Mouse (Mus musculus) midbrain, embryonic 15.5 days (tissue): ENCODE measurements around the gene Pum3. TPM values are rescaled to one million over a fixed set of nuclear protein-coding genes. Genes with fewer than 3 reads are reported as not detected.

Experiments used
- ATAC-seq: fragments of 200-750 bp; cut with Nextera tagmentation; replicated peaks from 2 replicates; pipeline ENCODE4 v1.8.0; 2017; ENCODE audit warnings: moderate TSS enrichment
- H3K27ac ChIP-seq: fragments of 300-500 bp; sonication (generic); 2 replicates; pipeline ENCODE4 v1.5.1; 2015; ENCODE audit warnings: mild to moderate bottlenecking, inconsistent platforms
- H3K27me3 ChIP-seq: fragments of 300-500 bp; sonication (generic); replicated peaks from 2 replicates; pipeline ENCODE4 v1.6.1; 2015; ENCODE audit warnings: inconsistent platforms
- H3K36me3 ChIP-seq: fragments of 300-500 bp; sonication (generic); replicated peaks from 2 replicates; pipeline ENCODE4 v1.6.1; 2015; ENCODE audit warnings: inconsistent platforms
- H3K4me1 ChIP-seq: fragments of 300-500 bp; sonication (generic); 2 replicates; pipeline ENCODE4 v1.6.1; 2015; ENCODE audit warnings: inconsistent platforms
- H3K4me2 ChIP-seq: fragments of 300-500 bp; sonication (generic); 2 replicates; pipeline ENCODE4 v1.6.1; 2015; ENCODE audit warnings: inconsistent platforms, mild to moderate bottlenecking, moderate library complexity
- H3K4me3 ChIP-seq: fragments of 300-500 bp; sonication (generic); 2 replicates; pipeline ENCODE4 v1.5.1; 2015; ENCODE audit warnings: mild to moderate bottlenecking, inconsistent platforms
- H3K9ac ChIP-seq: fragments of 300-500 bp; sonication (generic); 2 replicates; pipeline ENCODE4 v1.6.1; 2015; ENCODE audit warnings: mild to moderate bottlenecking, inconsistent platforms
- H3K9me3 ChIP-seq: fragments of 300-500 bp; sonication (generic); 2 replicates; pipeline ENCODE4 v1.6.1; 2016; ENCODE audit warnings: inconsistent platforms
- WGBS: fragments of 180-500 bp; shearing (Covaris S2); methylation state at CpG from one replicate; pipeline ENCODE4 v1.1.7; 2015; ENCODE audit warnings: mixed read lengths; 5-methylcytosine and 5-hydroxymethylcytosine counted together
- polyA plus RNA-seq: library from polyadenylated mRNA; unstranded; fragments of >200 nt; fragmentation: Nextera tagmentation; extraction: Ambion mirVana; gene quantifications from 2 replicates; pipeline ENCODE4 v1.2.1, GENCODE M21; 2015

The Pum3 gene
- 52.4 and 56.2 TPM in 2 replicates for polyA plus RNA-seq

DNA sequence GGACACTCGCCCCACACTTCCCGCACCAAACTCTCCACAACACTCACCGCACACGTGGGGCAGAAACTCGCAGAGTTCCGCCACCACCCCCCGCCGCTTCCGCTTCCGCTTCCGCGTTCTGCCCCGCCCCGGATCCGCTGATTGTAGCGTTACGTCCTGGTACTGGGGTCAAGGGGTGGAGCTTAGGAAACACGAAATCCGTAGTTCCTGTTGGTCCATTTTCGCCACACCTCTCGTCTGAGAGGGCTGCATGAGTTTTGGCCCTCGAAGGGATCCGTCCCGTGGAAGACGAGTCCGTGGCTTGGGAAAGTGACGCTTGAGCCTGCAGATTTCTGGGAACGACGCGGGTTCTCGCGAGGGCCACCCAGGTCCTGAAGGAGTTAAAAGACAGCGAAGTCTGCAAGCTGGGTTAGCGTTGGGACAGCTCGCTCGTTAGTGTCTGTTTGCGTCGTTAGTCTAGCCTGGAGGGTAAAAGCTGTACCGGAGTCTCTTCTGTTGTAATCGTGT, at the start of gene Pum3:
Gene Pum3, minus strand, starts transcription at position 81 of the 507 bp plus-strand sequence.
- peaks cover 22% of the 10 kb centered on the region for H3K4me1 ChIP-seq
- ATAC-seq = peak; percentile 98
- H3K27ac ChIP-seq = peak within 1 kb of the TSS; percentile 91
- H3K9ac ChIP-seq = peak within 1 kb of the TSS; percentile 67
- H3K27me3 ChIP-seq = no peaks in the 10 kb centered on the region
- 0 out of 2 replicates have a peak, but pooled peaks cover 3% of the 10 kb centered on the region for H3K36me3 ChIP-seq
- peak within 1 kb of the TSS; percentile 93 for H3K4me2 ChIP-seq
- peak within 1 kb of the TSS; percentile 94 for H3K4me3 ChIP-seq
- under 1% methylated on average over 40 of the region's 40 CpGs for WGBS
- no peaks in the 10 kb centered on the region for H3K9me3 ChIP-seq

DNA sequence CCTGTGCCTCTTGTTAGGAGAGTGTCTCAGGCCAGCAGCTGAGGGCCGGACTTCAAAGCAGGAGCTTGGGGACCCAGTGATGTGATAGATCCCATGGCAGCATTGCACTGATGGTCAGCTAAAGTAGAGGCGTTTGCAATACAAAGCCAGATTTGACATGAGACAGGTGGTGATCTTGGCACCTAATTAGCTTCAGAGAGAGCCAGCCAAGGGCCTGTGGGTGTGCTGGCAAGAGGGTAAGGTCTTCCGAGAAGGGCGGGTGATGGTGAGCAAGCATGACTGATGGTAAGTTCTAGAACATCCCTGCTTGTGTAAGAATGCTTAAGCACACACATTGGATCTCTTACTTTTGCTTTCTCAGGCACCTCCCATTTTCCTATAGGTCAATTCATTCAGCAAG, 37.1 kb upstream of the Pum3 start:
- Histone ChIP-seq H3K36me3 (no peaks in the 10 kb centered on the region), H3K9ac (no peak overlapping the region), H3K9me3 (no peaks in the 10 kb centered on the region), H3K27ac (no peak overlapping the region), H3K4me2 (no peak overlapping the region), H3K4me3 (no peak overlapping the region), H3K27me3 (no peaks in the 10 kb centered on the region), H3K4me1 (no peaks in the 10 kb centered on the region)
- ATAC-seq = no peak
- 89% methylated on average over 4 of the region's 4 CpGs for WGBS

DNA sequence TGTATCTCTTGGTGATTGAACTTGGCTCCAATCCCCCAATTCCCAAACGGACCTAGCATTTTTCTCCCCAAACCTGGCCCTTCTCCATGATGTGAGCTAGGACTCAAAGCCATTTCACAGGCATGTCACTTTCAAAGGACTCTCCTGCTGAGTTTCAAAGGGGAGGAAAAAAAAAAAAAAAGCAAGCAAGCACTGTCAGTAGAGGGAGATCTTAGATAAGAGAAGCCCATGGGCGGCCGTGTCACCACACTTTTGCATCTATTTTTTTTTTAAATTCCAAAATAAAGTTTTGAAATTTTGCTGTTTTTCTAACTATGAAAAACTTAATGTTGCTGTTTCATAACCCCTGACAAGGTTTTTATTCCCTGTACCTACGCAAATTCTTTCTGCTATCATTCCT, 33.0 kb upstream of the Pum3 start:
- H3K36me3 ChIP-seq = no peaks in the 10 kb centered on the region
- no peak overlapping the region for H3K9ac ChIP-seq
- H3K27me3 ChIP-seq = no peaks in the 10 kb centered on the region
- no peaks in the 10 kb centered on the region for H3K4me1 ChIP-seq
- H3K27ac ChIP-seq = no peak overlapping the region
- H3K4me2 ChIP-seq = no peak overlapping the region
- no peak overlapping the region for H3K4me3 ChIP-seq
- WGBS = 56% methylated on average over 4 of the region's 4 CpGs
- no peak for ATAC-seq
- no peaks in the 10 kb centered on the region for H3K9me3 ChIP-seq

DNA sequence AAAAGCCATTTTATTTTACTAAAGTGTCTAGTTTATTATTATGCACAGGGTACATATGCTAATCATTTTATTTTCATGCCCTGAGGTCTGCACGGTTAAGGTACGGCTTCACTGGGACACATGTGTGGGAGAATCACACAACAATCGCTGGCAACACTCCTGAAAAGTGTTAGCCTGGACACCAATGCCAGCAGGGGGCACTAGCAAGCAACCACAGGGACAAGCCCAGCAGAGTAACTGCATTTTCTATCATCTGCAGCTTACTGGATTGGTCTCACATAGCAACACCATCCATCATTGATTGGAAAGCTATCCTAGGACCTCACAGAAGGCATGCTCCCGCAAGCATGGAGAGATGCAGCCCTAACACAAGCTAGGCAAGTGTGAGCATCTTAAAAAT, 20.8 kb upstream of the Pum3 start:
- Histone ChIP-seq H3K27ac (no peak overlapping the region), H3K4me2 (no peak overlapping the region), H3K36me3 (no peaks in the 10 kb centered on the region), H3K9ac (no peak overlapping the region), H3K27me3 (peaks cover 3% of the 10 kb centered on the region; the same call in 1 of the 2 replicates), H3K4me1 (peaks cover 6% of the 10 kb centered on the region), H3K9me3 (no peaks in the 10 kb centered on the region), H3K4me3 (no peak overlapping the region)
- peak; percentile 67; the same call in 1 of the 2 replicates for ATAC-seq
- 33% methylated on average over 4 of the region's 4 CpGs for WGBS

DNA sequence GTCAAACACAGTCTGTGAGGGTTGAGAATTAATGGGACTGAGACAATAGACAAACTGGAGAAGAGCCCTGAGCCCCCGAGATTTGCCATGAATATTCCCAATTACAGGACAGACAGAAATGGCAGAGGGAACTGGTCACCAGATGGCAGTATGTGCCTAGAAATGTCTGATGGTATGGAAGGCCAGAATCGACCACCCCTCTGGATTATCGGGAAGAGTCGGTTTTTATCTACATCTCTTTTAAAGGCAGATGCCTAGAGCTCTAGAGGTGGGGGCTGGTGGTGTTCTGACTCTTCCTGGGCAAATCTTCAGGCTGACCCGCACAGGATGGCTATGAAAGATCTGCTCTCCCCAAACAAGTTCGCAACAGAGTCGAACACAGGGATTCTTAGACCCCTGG, 17.9 kb upstream of the Pum3 start:
- ATAC-seq = peak; percentile 67
- H3K4me2 ChIP-seq = peak overlapping the region; percentile 25; the same call in 1 of the 2 replicates

DNA sequence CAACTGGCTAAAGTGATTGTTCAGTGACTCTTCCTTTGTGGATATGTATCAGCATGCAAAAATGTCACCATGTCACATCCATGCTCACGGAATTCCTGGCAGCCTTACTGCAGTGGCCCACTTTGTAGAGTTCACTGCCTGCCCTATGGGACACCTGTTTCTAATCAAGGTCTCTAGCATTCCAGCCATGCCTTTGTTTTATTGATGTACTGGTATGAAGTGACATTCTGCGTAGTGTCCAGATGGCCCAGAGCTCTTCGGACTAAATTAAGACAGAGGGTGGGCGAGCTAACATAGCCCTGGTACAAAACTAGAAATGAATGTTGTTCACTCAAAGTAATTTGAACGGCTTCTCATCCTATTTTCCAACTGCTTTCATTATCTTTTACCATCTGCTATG, 11.5 kb upstream of the Pum3 start:
- no peak for ATAC-seq
- WGBS = 88% methylated on average over 5 of the region's 5 CpGs
- H3K9me3 ChIP-seq = no peaks in the 10 kb centered on the region
- no peaks in the 10 kb centered on the region for H3K4me1 ChIP-seq
- no peak overlapping the region for H3K27ac ChIP-seq
- peaks cover 2% of the 10 kb centered on the region; the same call in 1 of the 2 replicates for H3K27me3 ChIP-seq
- H3K4me3 ChIP-seq = no peak overlapping the region
- H3K9ac ChIP-seq = no peak overlapping the region
- H3K4me2 ChIP-seq = no peak overlapping the region
- no peaks in the 10 kb centered on the region for H3K36me3 ChIP-seq

More for the DNA sequence above, 17.9 kb upstream of the Pum3 start:
- no peak overlapping the region for H3K27ac ChIP-seq
- H3K27me3 ChIP-seq = peaks cover 3% of the 10 kb centered on the region; the same call in 1 of the 2 replicates
- no peak overlapping the region for H3K4me3 ChIP-seq
- H3K9me3 ChIP-seq = no peaks in the 10 kb centered on the region
- peaks cover 6% of the 10 kb centered on the region for H3K4me1 ChIP-seq
- WGBS = 23% methylated on average over 7 of the region's 7 CpGs
- H3K36me3 ChIP-seq = no peaks in the 10 kb centered on the region
- H3K9ac ChIP-seq = no peak overlapping the region

DNA sequence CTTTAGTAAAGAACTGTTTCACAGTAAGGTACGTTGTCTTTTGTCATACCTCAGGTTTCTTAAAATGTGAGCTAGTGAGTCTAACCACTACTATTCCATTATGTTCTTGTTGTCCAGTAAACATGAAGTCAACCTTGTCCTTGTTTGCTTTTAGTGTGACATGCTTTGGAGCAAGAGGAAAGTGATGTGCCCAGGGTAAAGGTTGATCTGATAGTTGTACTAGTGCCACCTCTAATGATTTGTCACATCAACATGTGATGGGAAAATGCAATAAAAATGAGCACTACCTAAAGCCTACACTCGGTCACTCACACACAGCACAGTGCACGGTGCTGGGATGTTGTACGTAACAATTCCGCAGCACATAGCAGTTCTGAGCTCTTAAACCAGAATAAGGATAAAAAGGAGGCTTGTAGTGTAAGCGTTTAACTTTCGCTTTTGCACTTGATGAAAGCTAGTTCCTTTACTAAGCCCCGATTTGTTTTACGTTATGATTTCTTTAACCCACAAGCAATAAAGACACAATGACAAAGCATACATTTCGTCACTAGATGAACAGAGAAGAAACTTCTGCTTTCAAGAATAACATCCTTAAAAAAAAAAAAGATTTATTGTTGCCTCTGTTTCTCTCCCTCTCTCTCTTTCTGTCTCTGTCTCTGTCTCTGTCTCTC, 8.5 kb upstream of the Pum3 start:
- Histone ChIP-seq H3K27ac (no peak overlapping the region), H3K9me3 (no peaks in the 10 kb centered on the region), H3K36me3 (no peaks in the 10 kb centered on the region), H3K4me2 (no peak overlapping the region), H3K4me1 (no peaks in the 10 kb centered on the region), H3K27me3 (no peaks in the 10 kb centered on the region), H3K9ac (no peak overlapping the region), H3K4me3 (no peak overlapping the region)
- 90% methylated on average over 10 of the region's 10 CpGs for WGBS
- no peak for ATAC-seq

DNA sequence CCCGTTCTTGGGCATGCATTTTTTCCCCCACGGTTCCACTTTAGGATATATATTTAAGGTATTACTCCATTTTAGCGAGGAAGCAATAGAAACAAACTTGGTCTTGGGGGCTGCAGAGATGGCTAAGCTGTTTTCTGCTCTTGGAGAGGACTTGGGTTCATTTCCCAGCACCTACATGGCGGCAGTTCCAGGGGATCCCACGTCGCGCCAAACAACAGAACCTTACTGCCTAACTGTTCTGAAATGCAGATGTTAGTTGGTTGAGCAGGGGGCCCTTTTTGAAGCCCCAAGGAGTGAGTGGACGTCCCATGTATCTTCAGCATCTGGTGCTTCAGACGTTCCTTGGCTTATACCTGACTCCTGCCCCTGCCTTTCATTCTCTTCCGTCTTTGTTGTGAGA, 781 bp upstream of the Pum3 start:
- Histone ChIP-seq H3K4me3 (peak overlapping the region; percentile 94), H3K27me3 (no peaks in the 10 kb centered on the region), H3K9ac (peak overlapping the region; percentile 67), H3K4me2 (peak overlapping the region; percentile 91), H3K9me3 (no peaks in the 10 kb centered on the region), H3K4me1 (peaks cover 22% of the 10 kb centered on the region), H3K36me3 (0 out of 2 replicates have a peak, but pooled peaks cover under 1% of the 10 kb centered on the region), H3K27ac (peak overlapping the region; percentile 91)
- WGBS = 1% methylated on average over 10 of the region's 10 CpGs
- ATAC-seq = peak; percentile 3; the same call in 1 of the 2 replicates

DNA sequence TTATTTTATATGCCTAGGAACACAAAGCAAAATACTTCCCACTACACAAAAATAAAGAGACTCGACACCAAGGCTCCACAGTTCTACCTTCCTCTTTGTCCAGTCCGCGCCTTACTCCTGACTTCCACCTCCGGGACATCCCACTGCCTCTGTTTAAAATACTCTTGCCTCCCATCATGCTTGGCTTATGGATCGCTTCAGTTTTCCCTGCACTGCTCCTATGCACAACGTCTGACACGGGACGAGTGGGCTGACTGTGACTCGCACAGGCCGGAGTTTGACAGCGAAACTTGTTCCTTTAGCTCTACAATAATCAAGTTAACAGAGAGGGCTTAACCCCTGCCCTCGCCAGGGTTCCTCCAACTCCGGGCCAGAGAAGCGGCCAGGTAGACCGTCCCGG, 344 bp downstream of the Pum3 start:
- Histone ChIP-seq H3K4me3 (peak overlapping the region; percentile 94), H3K9me3 (no peaks in the 10 kb centered on the region), H3K4me1 (peaks cover 22% of the 10 kb centered on the region), H3K27ac (peak overlapping the region; percentile 32; the same call in 1 of the 2 replicates), H3K27me3 (no peaks in the 10 kb centered on the region), H3K9ac (peak overlapping the region; percentile 59), H3K36me3 (0 out of 2 replicates have a peak, but pooled peaks cover 3% of the 10 kb centered on the region), H3K4me2 (peak overlapping the region; percentile 93)
- under 1% methylated on average over 16 of the region's 16 CpGs for WGBS
- ATAC-seq = no peak; the same call in 1 of the 2 replicates

DNA sequence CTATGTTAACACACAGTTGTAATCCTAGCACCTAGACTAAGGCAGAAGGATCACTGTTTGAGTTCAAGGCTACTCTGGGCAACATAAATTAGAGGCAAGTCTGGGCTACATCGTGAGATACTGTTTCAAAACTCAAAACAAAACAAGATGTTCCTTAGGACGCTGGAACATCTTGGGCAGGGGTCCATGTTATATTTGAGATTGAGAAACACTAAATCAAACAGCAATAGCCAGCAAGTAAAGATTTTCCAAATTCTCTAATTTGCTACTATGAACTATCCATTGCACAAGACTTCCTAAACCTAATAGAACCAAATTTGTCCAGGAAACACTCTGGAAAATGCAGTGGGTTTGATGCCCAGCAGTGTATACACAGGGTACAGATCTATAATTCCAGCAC, 1.8 kb downstream of the Pum3 start:
- H3K4me1 ChIP-seq = peaks cover 22% of the 10 kb centered on the region
- no peaks in the 10 kb centered on the region for H3K9me3 ChIP-seq
- WGBS = 89% methylated on average over 2 of the region's 2 CpGs
- H3K27ac ChIP-seq = no peak overlapping the region
- 0 out of 2 replicates have a peak overlapping the region, but pooled peaks have one; percentile 6 for H3K4me3 ChIP-seq
- H3K9ac ChIP-seq = no peak overlapping the region
- H3K4me2 ChIP-seq = no peak overlapping the region
- peaks cover 14% of the 10 kb centered on the region; the same call in 1 of the 2 replicates for H3K36me3 ChIP-seq
- ATAC-seq = no peak
- H3K27me3 ChIP-seq = no peaks in the 10 kb centered on the region

DNA sequence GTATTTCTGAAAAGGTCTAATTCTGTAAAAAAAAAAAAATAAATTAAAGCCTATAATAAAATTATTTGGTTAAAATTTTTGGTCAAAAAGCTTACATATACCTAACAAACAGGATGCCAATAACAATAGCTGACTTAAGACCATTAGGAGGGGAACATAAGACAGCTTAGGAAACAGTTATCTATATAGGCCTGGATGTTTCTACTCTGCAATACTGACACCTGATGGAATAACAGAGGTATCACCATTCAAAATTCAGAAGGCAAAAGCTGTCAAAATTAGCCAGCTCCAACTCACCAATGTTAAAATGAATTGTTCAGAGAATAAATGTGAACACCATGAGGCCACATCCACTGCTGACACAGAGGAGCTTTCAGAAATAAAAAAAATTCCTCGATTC, 3.2 kb downstream of the Pum3 start:
- no peak for ATAC-seq
- Histone ChIP-seq H3K36me3 (peaks cover 20% of the 10 kb centered on the region), H3K4me2 (no peak overlapping the region), H3K27me3 (no peaks in the 10 kb centered on the region), H3K9ac (no peak overlapping the region), H3K4me1 (peaks cover 22% of the 10 kb centered on the region), H3K9me3 (no peaks in the 10 kb centered on the region), H3K4me3 (no peak overlapping the region), H3K27ac (no peak overlapping the region)
- WGBS = 84% methylated on average over 1 of the region's 1 CpGs

DNA sequence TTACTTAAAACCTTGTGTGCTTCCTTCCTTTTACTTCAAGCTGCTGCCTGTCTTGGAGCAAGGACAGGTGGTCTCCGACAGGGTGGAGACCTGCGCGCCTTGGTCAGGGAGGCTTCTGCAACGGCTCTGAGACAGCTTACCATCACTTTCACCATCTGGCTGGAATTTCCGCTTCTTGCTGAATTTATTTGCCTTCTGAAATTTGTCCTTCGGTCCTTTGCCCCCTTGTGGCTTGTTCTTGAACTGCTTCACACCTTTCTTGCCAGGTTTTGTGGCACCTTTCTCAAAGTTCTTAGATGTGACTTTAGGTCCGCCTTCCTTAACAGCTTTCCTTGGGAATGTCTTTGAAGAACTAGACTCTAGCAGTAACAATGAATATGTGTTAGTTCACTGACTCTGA, 4.0 kb downstream of the Pum3 start:
- Histone ChIP-seq H3K4me2 (no peak overlapping the region), H3K9me3 (no peaks in the 10 kb centered on the region), H3K27ac (peak overlapping the region; percentile 48; the same call in 1 of the 2 replicates), H3K9ac (no peak overlapping the region), H3K27me3 (no peaks in the 10 kb centered on the region), H3K4me1 (peaks cover 15% of the 10 kb centered on the region), H3K4me3 (no peak overlapping the region), H3K36me3 (peaks cover 23% of the 10 kb centered on the region)
- ATAC-seq = no peak
- 68% methylated on average over 7 of the region's 7 CpGs for WGBS
